Mouse (Mus musculus) liver, adult (tissue): ENCODE results near the gene Tesk2.
A peak's percentile ranks its signal among the peaks of the same experiment; 100 is the strongest.

ENCODE experiments used
- GATA4 ChIP-seq: IDR thresholded peaks from 2 replicates; pipeline ENCODE4 v1.6.1; 2014; ENCODE audit warnings: mild to moderate bottlenecking, low read length; ENCODE audit not compliant: insufficient replicate concordance

The Tesk2 gene

DNA sequence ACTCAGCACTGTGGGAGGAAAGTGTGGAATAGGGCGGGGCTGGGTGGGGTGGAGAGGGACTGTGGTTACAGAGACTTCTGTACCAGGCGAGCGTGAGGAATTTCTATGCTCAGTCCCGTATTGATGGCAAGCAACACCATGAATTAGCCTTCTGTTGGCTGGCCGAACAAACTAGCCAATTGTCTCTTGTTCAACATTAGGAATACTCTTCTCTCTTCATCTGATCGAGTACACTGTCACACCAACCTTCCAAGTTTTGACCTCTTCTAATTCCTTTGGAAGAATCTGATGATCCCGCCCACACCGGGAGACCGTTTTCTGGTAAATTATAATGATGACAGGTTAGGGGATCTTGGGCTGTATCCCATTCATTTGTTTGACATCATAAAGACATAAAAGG is 13.1 kb upstream of the Tesk2 start:
- TF ChIP-seq GATA4 = no peak

DNA sequence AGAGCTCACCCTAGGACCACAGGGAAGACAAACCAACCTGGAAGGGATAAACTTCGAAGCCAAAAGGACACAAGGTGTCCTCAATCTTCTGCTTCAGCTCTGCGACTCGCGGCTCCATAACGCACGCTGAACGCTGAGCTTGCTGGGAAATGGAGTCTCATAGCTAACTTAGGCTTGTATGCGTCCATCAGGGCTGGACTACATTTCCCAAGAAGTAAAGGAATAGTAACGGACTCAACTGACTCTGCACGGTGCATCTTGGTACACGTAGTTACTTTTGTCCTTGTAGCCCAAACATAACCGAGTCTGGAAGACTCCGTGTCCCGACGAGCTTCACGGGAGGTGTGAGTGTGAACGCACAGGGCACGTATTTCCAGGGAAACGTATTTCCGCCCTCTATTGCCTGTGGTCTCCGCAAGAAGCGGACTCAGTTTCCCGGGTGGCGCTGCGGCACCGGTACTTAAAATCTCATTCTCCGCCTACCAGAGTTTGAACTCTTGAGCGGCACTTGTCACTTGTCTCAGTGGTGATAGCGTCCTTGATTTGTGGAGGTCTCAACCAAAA is 12.5 kb upstream of the Tesk2 start, which contains the start of the genes Mmachc and Ccdc163:
Mmachc (minus strand) TSS at position 206 of the 564 bp plus-strand sequence.
Ccdc163 (plus strand) TSS at position 309 of the 564 bp plus-strand sequence.
- TF ChIP-seq GATA4 = 0 out of 2 replicates have a peak, but pooled peaks have one; percentile 11

DNA sequence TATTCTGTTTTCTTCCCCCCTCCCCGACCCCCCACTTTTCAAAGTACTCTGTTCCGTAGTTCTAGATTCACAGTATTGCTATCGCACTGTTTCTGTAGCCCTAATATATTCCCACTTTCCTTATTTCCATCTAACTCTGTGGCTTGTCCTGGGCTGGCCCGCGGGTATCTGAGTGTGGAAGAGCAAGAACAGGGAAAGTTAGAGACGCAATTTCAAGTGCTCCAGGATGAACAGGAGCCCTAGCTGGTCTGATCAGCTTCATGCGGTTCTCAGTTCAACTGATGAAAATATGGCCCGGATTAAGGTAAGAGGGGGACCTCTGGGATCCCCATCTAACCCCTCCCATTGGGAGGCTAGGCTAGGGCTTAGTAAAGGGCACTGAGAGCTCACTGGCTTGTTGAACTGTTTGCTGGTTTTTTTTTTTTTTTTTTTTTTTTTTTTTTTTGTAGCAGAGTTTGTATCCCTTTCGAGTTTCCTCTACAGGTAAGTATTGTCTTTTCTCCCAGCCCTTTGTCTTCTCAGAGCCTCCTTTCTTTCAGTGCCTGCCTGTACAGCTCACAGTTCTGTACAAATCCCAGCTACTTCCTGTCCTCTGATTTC is 11.9 kb upstream of the Tesk2 start:
- TF ChIP-seq GATA4 = no peak

DNA sequence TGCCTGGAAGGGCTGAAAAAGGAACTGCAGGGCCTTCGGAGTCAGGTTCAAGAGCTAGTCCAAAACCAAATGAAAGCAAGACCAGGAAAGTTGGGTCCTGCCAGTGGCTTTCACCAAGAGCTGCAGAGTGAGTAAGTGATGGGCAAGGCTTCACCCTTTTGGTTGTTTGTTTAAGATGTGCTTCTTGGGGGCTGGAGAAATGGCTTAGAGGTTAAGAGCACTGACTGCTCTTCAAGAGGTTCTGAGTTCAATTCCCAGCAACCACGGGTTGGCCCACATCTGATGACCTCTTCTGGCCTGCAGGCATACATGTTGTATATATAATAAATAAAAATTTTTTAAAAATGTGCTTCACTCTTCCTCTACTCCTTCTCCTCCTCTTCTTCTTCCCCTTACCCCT is 10.6 kb upstream of the Tesk2 start:
- no peak for TF ChIP-seq GATA4

DNA sequence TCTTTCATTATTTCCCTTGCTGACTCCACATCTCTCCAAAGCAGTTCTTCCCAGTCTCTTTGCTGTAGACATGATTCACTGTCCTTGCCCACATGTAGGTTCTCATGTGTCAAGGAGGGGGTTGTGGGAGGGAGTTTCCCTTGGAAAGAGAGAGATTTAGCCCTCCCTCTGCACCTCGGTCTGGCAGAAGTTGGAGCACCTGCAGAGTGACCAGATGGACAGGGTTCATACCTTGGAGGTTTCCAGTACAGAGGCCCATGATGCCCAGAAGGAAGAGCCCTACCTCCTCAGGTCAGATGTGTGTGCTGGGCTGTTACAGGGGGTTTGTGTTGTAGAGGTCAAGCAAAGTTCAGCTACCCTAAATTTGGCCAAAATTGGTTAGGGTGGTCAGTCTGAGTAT is 8.2 kb upstream of the Tesk2 start:
- TF ChIP-seq GATA4 = no peak

DNA sequence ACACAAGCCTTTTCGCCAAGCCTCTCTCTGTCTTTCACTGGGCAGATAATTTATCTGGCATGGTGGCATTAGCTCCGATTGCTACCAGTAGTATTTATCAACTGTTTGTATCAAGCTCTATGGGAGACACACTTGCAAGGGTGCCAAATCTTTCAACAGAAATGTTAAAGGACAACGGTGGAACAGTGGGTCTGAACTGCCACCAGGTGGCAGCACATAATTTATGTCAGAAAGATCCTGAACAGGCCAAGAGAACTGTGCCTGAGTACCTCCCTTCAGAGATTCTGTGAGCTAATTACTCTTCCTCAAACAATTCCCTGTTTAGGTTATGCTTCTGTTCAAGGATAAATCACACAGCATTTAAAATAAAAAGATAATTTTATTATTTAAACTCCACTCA is 1.4 kb upstream of the Tesk2 start:
- no peak for TF ChIP-seq GATA4

DNA sequence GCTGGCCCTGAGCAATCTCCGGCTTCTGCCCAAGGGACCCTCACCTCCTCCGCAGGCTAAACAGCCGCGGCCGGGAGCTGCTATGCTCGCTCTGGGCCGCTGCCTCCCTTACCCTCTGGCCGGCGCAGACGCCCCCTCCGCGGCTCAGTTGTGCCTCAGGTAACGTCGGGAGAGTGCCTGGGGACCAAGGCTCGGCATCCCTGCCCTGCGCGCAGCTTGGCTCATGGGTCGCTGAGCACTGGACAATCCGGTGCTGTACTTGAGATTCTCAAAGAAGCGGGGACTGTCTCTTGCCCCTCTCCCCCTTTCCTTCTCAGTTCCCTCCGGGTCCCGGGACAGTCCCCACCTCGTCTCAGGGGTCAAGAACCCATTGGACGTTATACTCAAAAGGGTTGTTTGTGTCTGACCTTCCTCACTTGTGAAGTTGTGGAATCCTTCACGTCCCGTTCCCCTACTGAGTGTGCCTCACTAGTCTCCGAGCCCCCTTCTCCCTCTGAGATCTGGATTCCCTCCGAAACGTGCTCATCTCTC is 415 bp downstream of the Tesk2 start:
- TF ChIP-seq GATA4 = no peak

DNA sequence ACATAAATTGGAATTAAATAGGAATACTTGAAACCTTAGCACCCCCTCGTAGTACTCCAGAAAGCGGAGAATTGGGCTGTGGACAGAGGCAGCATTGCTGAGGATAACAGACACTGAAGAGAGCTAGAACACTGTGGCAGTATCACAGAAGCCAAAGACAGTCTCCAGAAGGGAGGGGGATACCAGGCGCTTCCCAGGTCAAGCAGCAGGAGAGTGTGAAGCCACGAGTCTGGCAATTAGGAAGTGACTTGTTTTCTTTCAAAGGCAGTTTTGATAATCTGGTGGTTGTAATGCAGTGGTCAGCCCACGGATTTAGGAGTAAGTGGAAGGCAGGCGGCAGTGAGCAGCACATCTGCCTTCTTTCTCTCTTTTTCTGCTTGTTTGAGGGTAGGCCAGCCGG is 1.5 kb downstream of the Tesk2 start:
- TF ChIP-seq GATA4 = no peak

DNA sequence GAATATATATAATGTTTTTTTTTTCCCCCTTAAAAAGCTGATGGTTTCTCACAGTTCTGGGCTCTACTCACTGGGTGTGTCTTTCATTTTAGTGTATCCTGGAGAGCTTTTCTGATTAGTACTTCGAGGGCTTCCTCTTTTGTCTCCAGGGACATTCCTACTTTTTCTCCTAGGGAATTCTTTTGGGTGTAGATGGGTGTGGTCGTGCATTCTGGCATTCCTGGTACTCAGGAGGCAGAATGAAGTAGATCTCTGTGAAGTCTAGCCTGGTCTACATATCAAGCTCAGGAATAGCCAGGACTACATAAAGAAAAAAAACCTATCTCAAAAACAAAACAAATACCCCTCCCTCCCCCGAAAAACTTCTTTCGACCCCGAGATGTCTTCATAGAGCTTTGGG is 4.7 kb downstream of the Tesk2 start:
- TF ChIP-seq GATA4 = no peak

DNA sequence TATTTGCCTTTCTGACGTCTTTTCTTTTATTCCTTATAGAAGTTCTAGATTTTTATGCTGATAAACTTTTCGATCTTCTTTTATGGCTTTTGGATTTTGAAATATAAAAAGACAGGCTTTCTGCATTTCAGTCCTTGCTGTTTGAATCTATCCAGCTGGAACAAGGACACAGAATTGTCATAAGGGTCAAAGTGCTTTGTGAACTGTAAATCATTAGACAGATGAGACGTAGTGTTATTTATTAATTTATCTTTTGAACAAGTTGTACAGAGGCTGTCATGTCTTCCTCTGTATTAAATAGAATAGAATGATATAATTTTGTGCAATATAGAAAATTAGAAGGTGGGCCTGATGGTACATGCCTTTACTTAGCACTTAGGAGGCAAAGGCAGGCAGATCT is 6.7 kb downstream of the Tesk2 start:
- no peak for TF ChIP-seq GATA4

DNA sequence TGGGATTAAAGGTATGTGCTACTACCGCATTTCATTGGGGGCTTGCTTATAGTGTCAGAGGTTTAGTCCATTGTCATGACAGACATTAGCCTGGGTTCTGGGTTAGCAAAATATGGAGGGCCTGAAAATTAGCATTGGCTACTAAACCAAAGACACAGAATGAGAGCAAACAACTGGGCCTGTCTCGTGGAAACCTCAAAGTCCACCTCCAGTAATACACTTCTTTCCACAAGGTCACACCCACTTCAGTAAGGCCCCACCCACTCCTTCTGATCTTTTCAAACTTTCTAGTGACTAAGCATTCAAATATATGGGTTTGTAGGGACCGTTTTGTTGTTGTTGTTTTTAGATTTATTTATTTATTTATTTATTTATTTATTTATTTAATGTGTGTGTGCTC is 8.8 kb downstream of the Tesk2 start:
- no peak for TF ChIP-seq GATA4

DNA sequence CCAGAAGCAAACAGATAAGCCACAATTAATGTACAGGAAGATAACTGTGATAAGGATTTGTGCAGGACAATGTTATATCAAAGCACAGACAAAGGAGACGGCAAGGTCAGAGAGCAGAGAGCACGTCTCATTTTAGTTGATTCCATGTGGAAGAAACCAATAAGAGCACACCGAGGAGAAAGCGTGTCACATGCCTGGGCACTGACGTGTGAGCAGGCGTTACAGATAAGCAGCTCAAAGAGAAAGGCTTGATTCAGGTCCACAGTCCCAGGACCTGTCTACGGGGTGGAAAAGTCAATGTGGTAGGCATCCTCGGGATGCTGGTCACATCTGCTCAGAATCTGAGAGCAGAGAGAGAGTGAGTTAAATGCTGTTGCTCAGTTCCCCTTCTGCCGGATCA is 10.3 kb downstream of the Tesk2 start:
- TF ChIP-seq GATA4 = no peak

DNA sequence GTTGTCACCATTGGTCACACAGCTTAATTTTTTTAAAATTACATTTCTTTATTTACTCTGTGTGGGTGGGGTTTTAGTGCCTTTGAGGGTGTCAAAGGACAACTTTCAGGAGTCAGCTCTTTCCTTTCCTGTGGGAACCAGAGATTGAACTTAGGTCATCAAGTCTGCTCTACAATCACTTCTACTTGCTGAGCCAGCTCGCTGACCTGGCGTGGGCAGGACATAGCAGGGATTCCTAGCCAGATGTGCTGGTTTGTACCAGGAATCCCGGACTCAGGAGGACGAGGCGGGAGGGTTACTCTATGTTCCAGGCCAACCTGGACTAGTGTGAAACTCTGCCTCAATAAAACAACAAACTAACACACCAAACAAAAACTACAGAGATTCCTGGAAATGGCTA is 11.6 kb downstream of the Tesk2 start:
- no peak for TF ChIP-seq GATA4

DNA sequence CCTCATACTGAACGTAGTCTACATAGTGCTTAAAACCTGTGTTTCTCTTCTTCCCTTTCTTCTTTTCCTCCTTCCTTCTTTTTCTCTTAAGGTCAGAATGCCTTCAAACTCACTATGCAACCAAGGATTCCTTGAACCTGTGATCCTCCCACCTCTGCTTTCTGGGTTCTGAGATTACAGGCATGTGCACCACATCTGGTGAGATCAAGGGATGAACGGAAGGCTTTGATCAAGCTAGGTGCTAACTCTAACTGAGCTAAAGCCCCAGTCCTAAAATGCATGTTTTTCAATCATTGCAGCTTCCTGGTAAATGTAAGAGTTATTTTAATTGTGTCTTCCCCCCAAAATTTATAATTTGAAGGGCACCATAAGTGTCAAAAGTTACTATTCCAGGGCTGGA is 14.2 kb downstream of the Tesk2 start:
- no peak for TF ChIP-seq GATA4

DNA sequence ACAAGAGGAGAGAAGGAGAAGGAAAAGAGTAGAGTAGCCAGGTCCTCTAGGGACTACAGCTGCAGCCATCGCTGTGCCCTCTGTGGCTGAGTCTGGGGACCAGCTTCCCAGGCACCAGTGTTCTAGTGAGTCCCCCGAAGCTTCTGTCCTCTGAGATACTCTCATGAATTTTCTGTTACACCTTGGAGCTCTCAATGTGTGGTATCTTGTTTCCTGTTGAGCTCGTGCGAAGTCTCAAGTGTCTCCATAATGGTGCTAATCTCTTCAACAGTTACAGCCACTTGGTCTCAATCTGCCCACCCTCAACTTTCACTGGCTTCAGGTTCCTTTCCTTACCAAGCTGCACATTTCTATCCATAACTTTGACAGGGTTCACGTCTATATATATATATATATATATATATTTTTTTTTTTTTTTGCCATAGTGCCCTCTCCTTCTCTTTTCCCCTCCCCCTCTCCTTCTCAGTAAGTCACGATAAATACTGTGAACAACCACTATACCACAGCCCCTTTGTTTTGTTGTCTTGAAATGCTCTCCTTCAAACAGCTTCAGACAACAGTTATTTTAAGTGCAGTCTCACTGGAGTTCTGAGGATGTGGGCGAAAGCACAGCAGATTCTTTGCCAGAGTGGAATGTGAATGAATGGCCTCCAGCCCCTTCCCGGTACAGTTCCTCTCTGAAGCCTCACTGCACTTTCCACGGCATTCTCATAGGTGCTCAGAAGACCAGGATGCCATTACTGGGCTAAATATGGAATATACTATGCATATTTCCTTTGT is 18.4 kb downstream of the Tesk2 start:
- TF ChIP-seq GATA4 = no peak

DNA sequence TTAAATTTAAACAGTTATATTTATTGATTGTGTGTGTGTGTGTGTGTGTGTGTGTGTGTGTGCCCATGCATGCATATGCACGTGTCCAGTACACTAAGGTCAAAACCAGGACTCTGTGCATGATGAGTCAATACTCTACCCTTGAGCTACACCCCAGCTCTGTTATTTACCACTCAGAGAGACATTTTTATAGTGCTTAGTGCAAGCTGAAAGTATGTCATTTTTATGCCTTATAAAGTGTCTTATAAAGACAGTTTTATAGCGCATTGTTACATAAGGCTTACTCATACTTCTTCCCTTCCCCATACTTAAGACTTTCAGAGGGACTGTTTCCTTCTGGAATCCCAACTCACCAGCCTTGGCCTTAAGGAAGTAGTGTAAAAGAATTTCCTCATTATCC is 29.0 kb downstream of the Tesk2 start:
- no peak for TF ChIP-seq GATA4

DNA sequence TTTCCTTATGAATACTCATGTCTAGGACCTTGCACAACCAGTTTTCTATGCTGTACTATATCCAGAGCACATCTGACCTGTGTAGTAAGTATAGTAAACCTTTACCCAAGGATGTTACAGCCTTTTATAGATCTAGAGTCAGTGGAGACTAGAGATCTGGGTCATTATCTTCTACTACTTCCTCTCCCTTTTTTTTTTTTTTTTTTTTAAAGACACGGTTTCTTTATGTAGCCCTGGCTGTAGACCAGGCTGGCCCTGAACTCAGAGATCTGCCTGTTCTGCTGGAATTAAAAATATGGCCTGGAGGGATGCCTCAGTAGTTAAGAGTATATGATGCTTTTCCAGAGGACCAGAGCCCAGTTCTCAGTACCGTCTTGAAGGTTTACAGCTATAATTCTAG is 41.2 kb downstream of the Tesk2 start:
- TF ChIP-seq GATA4 = no peak

DNA sequence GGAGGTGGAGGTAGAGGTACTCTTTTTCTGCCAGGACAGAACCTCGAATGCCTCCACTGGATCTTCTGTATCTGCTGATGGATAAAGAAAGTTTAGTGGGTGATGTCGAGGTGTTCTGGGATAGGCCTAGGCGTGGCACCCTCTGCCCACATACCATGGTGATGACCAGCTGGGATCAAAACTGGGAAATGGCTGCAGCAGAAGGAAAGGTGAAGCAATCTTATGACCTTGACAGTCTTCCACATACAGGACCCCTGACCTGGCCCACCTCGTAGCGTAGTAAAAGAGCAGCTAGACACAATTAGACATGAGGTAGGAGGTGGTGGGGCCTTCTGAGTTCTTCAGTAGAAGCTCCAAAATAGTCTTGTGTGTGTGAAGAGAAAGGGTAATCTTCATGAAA is 43.3 kb downstream of the Tesk2 start:
- no peak for TF ChIP-seq GATA4
